Mouse (Mus musculus) intestine, postnatal 0 days (tissue): ENCODE data around the gene Arih2. TPM values are rescaled to one million over a fixed set of nuclear protein-coding genes. Genes with fewer than 3 reads are reported as not detected.
A peak's percentile ranks its signal among the peaks of the same experiment; 100 is the strongest.

Source experiments
- ATAC-seq: fragments of 200-750 bp; cut with Nextera tagmentation; 2 replicates; pipeline ENCODE4 v1.8.0; 2017; ENCODE audit warnings: mild to moderate bottlenecking, moderate TSS enrichment, moderate library complexity
- H3K27ac ChIP-seq: fragments of 300-500 bp; sonication (generic); 2 replicates; pipeline ENCODE4 v1.5.1; 2014; ENCODE audit warnings: mild to moderate bottlenecking, low read depth, low read length, moderate library complexity
- H3K27me3 ChIP-seq: fragments of 300-500 bp; sonication (generic); replicated peaks from 2 replicates; pipeline ENCODE4 v1.6.1; 2014; ENCODE audit warnings: low read length, mixed read lengths; ENCODE audit not compliant: control insufficient read depth, insufficient read depth
- H3K36me3 ChIP-seq: fragments of 300-500 bp; sonication (generic); 2 replicates; pipeline ENCODE4 v1.6.1; 2014; ENCODE audit warnings: mild to moderate bottlenecking, moderate library complexity; ENCODE audit not compliant: control insufficient read depth, insufficient read depth
- H3K4me1 ChIP-seq: fragments of 300-500 bp; sonication (generic); replicated peaks from 2 replicates; pipeline ENCODE4 v1.6.1; 2014; ENCODE audit warnings: antibody characterized with exemption, low read length, mixed read lengths; ENCODE audit not compliant: control insufficient read depth, insufficient read depth
- H3K4me2 ChIP-seq: fragments of 300-500 bp; sonication (generic); replicated peaks from 2 replicates; pipeline ENCODE4 v1.6.1; 2014; ENCODE audit warnings: low read depth, mild to moderate bottlenecking, moderate library complexity
- H3K4me3 ChIP-seq: fragments of 300-500 bp; sonication (generic); 2 replicates; pipeline ENCODE4 v1.5.1; 2014; ENCODE audit warnings: low read depth, low read length
- H3K9ac ChIP-seq: fragments of 300-500 bp; sonication (generic); 2 replicates; pipeline ENCODE4 v1.6.1; 2014; ENCODE audit warnings: mild to moderate bottlenecking, low read depth, low read length
- H3K9me3 ChIP-seq: fragments of 300-500 bp; sonication (generic); 2 replicates; pipeline ENCODE4 v1.6.1; 2016; ENCODE audit warnings: mixed run types; ENCODE audit not compliant: control insufficient read depth
- CTCF ChIP-seq: sonication (generic); IDR thresholded peaks from 2 replicates; pipeline ENCODE4 v1.5.1; 2016; ENCODE audit warnings: low read depth, mild to moderate bottlenecking, control low read depth, antibody characterized with exemption, moderate library complexity
- WGBS: fragments of 180-500 bp; shearing (Covaris S2); extraction: QIAGEN DNeasy Blood & Tissue Kit; methylation state at CpG from one replicate; pipeline ENCODE4 v1.1.7; 2014; 5-methylcytosine and 5-hydroxymethylcytosine counted together
- polyA plus RNA-seq: library from polyadenylated mRNA; unstranded; fragments of >200 nt; fragmentation: Nextera tagmentation; extraction: Ambion mirVana; gene quantifications from 2 replicates; pipeline ENCODE4 v1.2.1, GENCODE M21; 2015

Gene Arih2
- polyA plus RNA-seq, 1 experiment from 2014 or later = 22.6 TPM

- Histone ChIP-seq H3K36me3 (no peaks in the 10 kb centered on the region), H3K27me3 (no peaks in the 10 kb centered on the region), H3K9ac (peak within 1 kb of the TSS; percentile 18), H3K4me1 (no peaks in the 10 kb centered on the region), H3K27ac (no peak within 1 kb of the TSS), H3K4me2 (peak within 1 kb of the TSS; percentile 86), H3K4me3 (peak within 1 kb of the TSS; percentile 57), H3K9me3 (no peaks in the 10 kb centered on the region)
- 3% methylated on average over 69 of the region's 69 CpGs for WGBS
- TF ChIP-seq CTCF = peak; percentile 15; the same call in 1 of the 2 replicates
- ATAC-seq = peak; percentile 37; the same call in 1 of the 2 replicates
Measured at GRCm38 (mm10) chr9:108596998-108597764, 52.0 kb downstream of the Arih2 start, which contains the start of gene P4htm. Gene P4htm, minus strand, starts transcription at chr9:108597667.

DNA sequence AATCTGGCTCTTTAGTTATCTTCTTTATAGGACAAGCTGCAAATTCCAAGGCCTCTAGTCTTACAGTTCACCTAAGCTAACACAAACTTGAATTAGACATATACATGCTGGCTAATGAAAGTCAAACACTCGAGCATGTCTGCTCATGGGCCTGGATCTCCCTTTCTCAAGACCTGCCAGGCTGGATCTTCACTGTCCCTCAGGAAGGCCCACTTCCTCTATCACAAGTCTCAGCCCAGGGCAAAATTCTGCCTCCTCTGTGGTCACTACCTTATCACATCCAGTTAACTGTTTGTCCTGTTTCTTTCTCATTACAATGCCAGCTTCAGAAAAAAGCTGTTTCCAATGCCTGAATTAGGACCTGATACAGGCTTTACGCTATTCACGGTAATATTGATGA, 54.8 kb downstream of the Arih2 start:
- H3K9me3 ChIP-seq = no peaks in the 10 kb centered on the region
- no peak overlapping the region for H3K27ac ChIP-seq
- no peaks in the 10 kb centered on the region for H3K36me3 ChIP-seq
- H3K4me3 ChIP-seq = no peak overlapping the region
- H3K4me1 ChIP-seq = no peaks in the 10 kb centered on the region
- no peak for TF ChIP-seq CTCF
- 65% methylated on average over 3 of the region's 3 CpGs for WGBS
- ATAC-seq = no peak
- H3K27me3 ChIP-seq = no peaks in the 10 kb centered on the region
- no peak overlapping the region for H3K4me2 ChIP-seq
- H3K9ac ChIP-seq = no peak overlapping the region

DNA sequence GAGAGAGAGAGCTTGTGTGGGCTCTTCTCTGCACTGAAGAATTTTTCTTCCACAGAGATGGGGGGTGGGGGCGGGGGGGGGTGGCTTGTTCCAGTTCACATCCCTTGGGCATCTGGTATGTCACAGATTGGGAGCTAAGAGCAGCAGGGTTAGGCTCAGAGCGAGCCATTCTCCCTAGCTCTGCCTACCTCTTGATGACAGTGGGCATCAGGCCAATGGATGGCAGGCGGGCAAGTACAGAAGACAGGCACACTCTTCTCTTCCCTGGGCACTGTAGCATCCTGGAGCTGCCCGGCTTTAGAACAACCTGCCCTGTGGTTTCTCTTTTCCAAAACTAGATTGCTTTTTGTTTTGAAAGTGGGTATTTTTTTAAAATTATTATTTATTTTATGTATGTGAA, 57.7 kb downstream of the Arih2 start:
- no peak for ATAC-seq
- no peak overlapping the region for H3K4me3 ChIP-seq
- no peaks in the 10 kb centered on the region for H3K9me3 ChIP-seq
- H3K27me3 ChIP-seq = no peaks in the 10 kb centered on the region
- WGBS = 84% methylated on average over 4 of the region's 4 CpGs
- TF ChIP-seq CTCF = no peak
- no peaks in the 10 kb centered on the region for H3K36me3 ChIP-seq
- H3K27ac ChIP-seq = no peak overlapping the region
- no peak overlapping the region for H3K4me2 ChIP-seq
- no peak overlapping the region for H3K9ac ChIP-seq
- H3K4me1 ChIP-seq = no peaks in the 10 kb centered on the region

GRCm38 (mm10) chr9:108589229-108589628, 60.0 kb downstream of the Arih2 start:
- WGBS = 63% methylated on average over 5 of the region's 5 CpGs
- H3K27ac ChIP-seq = no peak overlapping the region
- H3K27me3 ChIP-seq = no peaks in the 10 kb centered on the region
- TF ChIP-seq CTCF = peak; percentile 58
- H3K4me1 ChIP-seq = no peaks in the 10 kb centered on the region
- H3K36me3 ChIP-seq = no peaks in the 10 kb centered on the region
- H3K9ac ChIP-seq = no peak overlapping the region
- H3K9me3 ChIP-seq = no peaks in the 10 kb centered on the region
- no peak overlapping the region for H3K4me2 ChIP-seq
- ATAC-seq = no peak
- H3K4me3 ChIP-seq = no peak overlapping the region

DNA sequence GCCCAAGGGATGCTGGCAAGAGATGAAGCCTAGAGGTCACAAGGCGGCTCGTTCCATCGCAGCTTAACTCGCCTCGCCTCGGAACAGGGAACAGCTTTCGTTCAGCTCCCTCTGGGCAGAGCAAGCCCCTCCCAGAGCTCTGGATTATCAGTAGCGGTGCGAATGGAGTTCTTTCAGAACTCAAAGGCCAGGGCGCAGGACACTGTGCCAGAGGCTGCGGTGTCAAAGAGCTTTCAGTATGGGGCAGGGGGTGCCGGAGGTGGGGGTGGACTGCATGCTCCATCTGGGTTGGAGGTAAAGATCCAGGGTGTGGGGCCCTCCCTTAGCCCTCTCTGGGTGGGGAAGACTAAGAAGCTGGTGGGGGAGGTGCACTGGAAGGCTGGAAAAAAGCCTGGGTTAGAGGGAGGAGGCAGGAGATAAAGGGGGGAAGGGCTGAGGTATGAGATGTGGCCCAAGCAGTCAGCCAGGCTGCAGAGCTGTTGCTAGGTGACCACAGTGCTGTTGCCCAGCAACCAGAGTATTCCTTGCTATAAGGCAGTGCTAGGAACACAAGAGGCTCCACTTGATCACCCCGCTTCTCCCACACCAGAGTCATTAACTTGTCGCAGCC, 61.5 kb downstream of the Arih2 start:
- Histone ChIP-seq H3K4me1 (no peaks in the 10 kb centered on the region), H3K9ac (no peak overlapping the region), H3K27me3 (no peaks in the 10 kb centered on the region), H3K4me3 (no peak overlapping the region), H3K4me2 (no peak overlapping the region; the same call in 1 of the 2 replicates), H3K36me3 (no peaks in the 10 kb centered on the region), H3K9me3 (no peaks in the 10 kb centered on the region), H3K27ac (no peak overlapping the region)
- no peak for TF ChIP-seq CTCF
- 14% methylated on average over 14 of the region's 14 CpGs for WGBS
- ATAC-seq = peak; percentile 50

DNA sequence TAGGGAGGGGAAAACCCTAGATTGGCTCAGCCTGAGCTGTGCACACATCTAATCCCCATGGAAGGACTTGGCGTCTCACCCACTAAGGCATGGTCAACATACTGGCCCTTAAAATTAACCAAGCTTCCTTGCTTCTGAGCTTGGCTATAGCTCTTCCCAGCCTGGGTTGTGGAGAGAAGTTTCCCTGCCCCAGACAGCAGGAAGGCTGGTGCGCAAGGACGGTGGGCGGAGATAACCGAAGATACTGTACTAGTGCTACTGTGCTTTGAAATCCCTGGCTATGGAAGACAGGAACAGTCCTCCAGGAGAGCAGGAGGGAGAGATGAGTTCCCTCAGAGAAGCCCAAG, 69.9 kb downstream of the Arih2 start:
- Histone ChIP-seq H3K4me1 (no peaks in the 10 kb centered on the region), H3K36me3 (peaks cover 19% of the 10 kb centered on the region; the same call in 1 of the 2 replicates), H3K27ac (no peak overlapping the region), H3K4me3 (peak overlapping the region; percentile 59), H3K9ac (peak overlapping the region; percentile 78; the same call in 1 of the 2 replicates), H3K4me2 (peak overlapping the region; percentile 88), H3K9me3 (no peaks in the 10 kb centered on the region), H3K27me3 (no peaks in the 10 kb centered on the region)
- ATAC-seq = no peak
- no peak for TF ChIP-seq CTCF
- 61% methylated on average over 5 of the region's 5 CpGs for WGBS
